Mouse (Mus musculus): ENCODE measurements around the gene Stx8.
A peak's percentile ranks its signal among the peaks of the same experiment; 100 is the strongest.

Gene Stx8

DNA sequence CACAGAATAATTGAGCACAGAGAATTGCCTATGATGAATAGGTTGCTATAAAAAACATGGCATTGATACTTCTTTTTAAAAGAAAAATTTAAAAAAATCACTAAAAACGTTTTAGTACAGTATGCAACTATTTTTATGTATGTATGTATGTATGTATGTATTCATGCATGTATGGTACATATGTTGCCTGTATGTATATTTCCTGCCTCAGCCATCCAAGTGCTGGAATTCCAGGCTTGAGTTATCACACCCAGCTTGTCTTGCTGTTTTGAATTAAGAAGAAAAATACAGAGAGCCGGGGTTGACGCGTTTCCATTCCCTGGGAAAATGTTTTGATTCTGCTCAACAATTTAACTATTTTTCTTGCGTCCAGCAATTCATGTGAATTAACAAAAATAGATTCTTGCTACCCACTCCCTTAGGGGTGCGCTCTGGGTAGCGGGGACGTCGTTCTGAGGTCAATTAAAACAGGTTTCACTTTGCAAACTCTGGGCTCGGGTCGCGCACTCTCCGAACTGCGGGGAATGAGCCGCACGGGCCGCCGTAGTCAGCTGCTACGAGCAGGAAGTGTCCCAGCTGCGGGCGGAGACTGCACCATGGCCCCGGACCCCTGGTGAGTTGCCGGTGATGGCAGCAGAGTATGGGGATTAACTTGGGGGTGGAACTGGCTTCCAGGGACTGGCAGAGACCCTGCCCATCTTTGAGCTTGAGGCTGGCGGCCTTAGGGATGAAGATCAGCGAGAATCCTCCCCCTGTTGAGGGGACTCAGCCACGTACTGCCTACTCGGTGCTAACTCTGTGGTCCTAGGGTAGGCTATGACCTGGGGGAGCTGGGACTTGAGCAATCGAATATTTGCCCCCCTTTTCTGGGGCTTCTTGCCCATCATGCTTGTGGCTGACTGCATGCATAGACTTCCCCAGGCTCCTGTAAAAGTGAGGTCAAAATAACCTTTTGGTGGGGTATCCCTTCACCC, at the start of gene Stx8:
TSS of gene Stx8 (plus strand) at position 289 of the 974 bp plus-strand sequence.
- peak; percentile 97 for DNase-seq

DNA sequence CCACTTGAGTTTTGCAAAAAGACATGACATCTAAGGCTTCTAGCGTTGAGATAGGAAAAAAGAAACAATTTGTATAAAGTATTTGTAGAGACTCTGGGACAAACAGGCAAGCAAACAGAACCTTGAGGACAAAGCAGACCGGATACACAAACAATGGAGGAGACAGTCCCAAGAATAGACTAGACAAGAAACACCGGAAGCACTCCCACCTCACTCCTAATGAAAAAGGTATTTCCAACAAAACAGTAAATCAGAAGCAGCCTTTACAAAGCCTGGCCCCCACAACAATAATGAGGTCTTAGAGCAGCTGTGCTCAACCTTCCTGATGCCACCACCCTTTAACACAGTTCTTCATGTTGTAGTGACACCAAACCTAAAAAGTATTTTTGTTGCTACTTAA, 48.9 kb upstream of the Stx8 start:
- no peak for DNase-seq

DNA sequence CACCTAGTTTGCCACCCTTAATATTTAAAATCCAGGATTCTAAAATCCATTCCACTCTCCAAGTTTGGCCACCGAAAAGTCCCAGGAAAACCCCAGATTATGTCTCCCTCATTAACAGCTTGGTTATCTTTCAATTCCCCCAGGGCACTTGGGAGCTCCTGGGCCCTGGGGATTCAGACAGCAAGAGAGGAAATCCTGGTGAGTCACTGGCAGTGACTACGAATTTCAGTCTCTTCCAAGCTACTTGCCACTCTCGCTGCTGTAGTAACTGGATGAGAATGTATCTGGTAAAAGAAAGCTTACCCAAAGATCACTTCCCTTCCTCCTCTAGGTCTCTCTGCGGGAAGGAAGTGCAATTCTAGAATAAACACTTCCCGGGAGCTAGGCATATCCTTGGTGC, 46.4 kb upstream of the Stx8 start:
- no peak for DNase-seq

DNA sequence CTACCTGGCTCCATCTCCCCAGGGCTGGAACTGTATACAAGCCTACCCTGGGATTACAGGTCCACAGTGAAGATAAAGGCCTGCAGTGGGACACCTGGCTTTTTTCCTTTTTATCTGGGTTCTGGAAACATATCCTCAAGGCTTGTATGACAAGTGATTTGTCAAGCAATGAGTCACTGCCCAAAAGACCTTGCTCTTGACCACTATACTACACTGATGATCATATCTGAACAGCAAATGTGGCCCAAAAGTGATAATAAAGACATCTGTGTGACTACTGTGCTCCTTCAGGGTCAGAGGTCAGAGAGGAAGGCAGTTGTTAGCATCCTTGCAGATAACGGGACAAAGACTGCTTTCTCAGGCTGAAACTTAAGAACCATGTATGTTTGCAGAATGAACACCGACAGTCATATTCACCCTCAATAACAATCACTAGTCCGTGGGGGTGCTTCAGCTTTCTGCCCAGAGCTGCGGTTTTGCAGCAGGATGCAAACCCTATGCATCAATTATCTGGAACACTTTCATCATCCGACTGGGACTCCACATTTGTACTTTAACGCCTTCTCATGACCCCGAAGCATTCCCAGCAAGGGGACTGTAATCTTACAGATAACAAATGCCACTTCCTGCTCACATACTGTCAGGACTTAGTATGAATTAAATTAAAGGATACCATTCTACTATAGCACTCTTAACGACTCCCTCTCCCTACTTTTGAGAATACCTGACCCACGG, 45.6 kb upstream of the Stx8 start:
- no peak for DNase-seq

DNA sequence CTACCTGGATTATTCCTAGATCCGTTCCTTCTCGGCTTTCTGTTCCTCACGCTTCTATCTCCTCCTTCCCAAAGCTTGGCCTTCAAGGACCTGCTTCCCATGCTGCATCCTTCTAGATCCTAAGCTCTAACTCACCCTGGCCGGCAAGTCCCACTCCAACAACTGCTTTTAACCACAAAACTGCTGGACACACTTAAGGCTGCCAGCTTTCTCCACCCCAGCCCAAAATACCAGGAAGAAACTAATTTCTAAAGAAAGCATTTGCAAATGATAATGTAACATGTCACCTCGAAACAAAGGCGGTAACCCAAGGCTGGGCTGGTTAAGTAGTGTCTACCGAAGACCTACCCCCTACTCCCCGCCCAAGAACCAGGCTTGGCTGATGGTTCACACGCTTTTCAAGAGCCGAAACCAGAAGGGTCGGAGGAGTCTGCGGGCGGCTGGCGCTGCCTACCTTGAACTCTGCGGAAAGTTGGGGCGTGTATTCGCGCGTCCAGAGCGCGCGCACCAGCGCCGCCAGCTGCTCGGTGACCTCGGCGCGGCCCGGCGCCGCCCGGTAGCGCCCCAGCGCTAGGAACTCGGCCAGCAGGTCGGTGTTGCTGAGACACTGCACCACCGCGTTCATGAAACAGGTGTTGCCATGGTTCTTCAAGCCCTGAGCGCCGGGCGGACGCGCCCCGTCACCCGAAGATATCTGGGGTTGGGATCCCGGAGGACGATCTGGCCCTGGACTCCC, 44.7 kb upstream of the Stx8 start:
- DNase-seq: peak; percentile 32

DNA sequence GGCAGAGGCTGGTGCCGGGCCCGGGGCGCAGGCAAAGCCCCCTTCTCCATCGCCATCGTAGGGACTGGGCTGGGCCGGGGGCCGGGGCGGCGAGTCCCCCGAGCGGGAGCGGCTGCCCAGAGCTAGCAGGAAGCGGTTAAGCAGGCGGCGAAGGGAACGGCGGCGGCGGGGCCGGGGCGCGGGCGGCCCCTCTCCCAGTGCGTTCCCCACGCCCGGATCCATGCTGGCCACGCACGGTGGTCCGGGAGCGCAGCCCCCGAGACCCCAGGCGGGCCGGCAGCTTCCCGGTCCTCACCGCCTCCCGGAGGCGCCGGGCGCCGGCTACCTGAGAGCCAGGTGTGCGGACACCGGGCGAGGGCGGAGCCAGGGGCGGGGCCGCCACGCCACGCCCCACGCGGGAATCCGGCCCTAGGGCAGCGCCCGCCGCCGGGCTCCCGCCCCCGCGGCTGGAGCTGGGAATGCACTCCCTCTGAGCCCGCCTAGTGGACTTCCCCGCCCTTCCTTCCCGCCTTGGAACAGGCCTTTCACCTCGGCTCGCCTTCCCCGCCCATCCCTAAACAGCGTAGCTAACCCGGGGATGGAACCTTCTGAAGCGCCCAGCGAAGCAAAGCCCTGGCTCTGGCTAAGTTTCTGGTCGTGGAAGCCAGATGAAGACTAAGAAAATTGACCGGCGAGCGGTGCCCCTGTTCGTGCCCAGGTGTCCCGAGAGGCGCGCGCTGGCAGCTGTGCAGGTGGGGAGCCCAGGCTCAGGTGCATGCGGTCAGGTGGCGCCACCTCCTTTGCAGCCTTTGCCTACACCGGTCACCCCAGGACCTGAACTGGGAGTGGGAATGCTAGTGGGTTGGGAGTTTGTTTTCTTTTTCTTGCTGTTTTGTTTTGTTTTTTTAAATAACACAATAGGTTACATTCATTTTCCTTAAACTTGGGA, 43.9 kb upstream of the Stx8 start, which contains the start of gene Usp43:
TSS of gene Usp43 (minus strand) at position 327 of the 928 bp plus-strand sequence.
- peak; percentile 38 for DNase-seq

DNA sequence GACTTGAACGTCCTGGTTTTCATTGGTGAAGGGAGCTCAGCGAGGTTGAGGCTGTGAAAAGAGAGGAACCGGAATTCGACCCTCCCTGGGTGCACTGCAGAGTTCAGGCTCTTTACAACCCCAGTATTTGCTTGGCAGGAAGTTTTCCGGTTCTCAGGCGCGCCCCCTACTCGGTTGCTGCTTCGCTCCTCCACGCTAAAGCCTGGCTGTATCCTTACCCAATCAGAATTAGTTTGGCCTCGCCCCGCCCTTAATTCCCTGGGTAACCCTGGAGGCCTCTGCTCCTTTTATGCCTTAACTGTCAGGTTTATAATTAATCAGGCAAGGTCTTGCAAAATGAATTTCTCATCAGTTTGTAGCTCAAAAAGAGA, 43.3 kb upstream of the Stx8 start:
- DNase-seq: peak; percentile 86

DNA sequence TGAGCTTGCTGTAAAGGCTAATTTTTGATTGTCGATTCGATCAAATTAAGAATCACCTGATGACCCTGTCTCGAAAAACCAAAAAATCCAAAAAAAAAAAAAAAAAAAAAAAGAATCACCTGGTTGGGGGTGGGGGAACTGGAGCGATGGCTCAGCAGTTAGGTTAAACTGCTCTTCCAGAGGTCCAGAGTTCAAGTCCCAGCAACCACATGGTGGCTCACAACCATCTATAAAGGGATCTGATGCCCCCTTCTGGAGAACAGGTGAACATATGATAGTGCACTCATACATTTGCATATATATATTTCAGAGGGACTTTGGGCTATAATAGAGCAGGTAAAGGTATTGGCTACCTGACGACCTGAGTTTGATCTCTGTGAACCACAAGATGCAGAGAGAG, 42.3 kb upstream of the Stx8 start:
- DNase-seq: no peak

DNA sequence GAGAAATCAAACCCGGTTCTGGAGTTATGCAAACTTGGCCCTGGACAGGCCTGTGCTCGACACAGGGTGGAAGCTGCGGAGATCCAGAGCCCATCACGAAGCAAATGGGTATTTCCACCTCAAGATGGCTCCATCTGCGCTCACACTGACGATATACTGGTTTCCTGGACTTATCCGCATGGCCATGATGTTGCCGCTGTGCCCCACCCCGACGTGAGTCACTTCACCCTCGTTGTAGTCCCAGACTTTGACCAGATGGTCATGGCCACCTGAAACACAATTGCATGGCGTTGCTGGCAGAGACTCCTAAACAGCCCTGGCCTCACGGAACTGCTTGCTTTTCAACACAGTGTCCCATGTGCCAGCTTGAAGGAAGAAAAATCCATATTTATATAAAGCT, 41.0 kb upstream of the Stx8 start:
- DNase-seq: no peak

DNA sequence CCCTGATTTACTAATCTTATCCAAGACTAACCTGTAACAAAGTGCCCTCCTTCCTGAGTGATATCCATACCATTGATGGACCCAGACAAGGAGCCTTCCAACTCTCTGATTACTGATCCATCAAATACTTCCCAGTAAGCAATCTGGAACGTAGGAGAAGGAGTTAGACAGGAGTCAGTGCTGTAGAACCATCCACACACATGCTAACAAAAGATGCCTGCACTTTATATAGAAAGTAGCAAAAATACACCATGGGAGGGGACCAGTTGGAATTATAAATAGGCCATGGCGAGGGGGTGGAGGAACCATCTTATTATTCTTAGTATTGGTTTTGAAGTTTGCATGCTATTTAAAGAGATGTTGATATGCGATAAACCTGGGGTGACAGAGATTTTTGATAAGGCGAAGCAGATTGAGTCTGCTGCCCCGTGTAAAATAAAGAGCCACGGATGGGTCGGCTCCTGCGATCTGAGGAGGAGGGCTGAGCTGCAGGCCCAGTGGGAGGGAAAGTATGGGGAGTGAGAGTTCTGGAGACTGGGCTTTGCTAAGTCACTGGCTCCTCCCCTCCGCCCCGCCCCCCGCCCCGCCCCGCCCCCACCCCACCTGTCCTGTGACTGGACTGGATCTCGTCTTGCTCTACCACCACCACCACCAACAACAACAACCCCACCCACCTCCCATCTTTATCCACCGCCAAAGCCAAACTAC, 39.5 kb upstream of the Stx8 start:
- no peak for DNase-seq

DNA sequence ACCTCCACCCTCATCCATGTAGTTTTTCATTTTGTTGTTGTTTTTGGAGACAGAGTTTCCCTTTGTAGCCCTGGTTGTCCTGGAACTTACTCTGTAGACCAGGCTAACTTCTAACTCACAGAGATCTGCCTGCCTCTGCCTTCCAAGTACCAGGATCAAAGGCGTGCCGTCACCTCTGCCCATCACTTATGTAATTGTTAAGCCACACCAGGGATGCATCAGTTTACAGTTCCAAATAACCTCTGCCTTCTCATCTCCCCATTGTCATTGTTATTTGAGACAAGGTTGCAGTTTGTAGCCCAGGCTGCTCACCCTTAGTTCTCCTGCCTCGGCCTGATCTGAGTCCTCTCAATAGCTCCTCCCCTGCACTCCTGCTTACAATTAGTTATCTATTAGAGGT, 33.8 kb upstream of the Stx8 start:
- DNase-seq: no peak

DNA sequence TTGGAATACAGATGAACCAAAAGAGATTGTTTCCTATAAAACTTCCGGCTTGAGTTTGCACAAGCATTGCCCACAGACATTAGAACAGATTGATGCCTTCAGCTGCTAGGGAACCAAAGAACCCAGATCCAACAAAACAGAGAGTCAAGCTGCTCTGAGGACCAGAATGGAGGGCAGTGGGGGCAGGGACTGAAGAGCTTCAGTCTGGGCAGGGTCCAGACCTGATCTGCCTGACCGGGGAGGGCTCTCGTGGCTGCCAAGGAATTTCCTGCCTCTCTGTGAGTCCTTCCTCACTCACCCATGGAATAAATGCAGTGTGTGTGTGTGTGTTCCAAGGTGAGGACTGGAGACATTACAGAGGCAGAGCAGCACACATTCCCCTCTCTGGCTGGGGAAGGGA, 17.8 kb upstream of the Stx8 start:
- DNase-seq: no peak

DNA sequence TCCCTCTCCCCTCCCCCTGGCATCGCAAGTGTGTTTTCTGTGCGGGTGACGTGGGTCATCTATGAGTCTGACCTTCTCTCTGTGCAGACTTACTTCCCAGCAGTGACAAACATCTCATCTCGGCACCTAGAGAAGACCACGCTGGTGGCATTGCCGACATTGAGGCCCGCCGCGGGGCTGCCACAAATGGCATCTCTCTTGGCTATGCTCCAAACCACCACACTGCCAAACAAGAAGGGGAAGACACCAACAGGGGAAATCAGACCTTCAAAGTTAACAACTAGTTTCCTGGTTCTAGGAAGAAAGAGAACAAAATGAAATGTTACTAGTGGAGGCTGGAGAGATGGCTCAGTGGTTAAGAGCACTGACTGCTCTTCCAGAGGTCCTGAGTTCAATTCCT, 16.5 kb upstream of the Stx8 start:
- no peak for DNase-seq

DNA sequence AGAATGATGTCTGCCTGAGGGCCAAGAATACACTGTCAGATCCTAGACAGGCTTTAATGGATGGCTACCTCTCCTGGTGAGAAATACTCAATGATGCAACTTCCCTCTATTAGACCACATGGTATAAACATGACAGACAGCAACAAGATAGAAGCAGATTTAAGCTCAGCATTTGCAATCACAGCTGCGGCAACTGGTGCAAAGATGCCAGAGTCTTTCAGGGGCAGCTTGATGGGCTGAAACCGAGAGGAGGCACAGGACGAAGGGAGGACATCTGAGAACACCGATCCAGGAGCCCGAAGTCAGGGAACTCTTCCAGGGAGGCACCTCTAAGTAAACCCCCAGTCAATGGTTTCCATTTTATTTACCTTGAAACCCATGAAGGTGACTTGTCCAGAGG, 12.4 kb upstream of the Stx8 start:
- no peak for DNase-seq

DNA sequence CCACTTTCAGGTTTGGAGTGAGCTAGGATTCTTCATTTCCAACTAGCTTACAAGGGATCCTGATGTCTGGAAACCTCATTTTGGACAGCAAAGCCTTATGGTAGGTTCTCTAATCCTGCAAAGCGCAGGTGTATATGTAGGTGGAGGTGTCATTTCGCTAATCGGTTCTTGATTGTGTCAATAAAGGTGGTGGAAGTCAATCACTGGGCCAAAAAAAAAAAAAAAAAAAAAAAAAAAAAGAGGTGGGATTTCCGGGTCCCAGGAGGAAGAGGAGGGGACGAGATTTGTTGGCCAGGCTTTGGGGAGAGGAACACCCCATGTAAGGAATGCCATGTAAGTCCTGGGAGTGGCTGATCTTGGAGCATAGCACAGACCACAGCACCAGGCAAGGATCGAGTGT, 11.6 kb upstream of the Stx8 start:
- no peak for DNase-seq

DNA sequence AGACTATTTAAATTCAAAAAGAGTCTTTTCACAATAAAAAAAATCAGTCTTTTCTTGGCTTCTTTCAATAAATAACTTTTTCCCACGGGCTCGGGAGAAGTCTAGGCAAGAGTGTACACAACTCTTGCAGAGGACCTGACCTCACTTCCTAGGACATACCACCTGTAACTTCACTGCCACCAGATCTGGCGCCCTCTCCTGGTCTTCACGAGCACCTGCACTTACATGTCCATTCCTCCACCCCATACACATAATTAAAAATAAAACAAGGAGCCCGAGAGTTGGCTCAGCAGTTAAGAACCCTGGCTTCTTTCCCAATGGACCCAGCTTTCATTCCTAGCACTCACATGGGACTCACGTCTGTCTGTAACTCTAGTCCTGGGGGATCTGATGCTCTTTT, 1.9 kb upstream of the Stx8 start:
- DNase-seq: no peak

DNA sequence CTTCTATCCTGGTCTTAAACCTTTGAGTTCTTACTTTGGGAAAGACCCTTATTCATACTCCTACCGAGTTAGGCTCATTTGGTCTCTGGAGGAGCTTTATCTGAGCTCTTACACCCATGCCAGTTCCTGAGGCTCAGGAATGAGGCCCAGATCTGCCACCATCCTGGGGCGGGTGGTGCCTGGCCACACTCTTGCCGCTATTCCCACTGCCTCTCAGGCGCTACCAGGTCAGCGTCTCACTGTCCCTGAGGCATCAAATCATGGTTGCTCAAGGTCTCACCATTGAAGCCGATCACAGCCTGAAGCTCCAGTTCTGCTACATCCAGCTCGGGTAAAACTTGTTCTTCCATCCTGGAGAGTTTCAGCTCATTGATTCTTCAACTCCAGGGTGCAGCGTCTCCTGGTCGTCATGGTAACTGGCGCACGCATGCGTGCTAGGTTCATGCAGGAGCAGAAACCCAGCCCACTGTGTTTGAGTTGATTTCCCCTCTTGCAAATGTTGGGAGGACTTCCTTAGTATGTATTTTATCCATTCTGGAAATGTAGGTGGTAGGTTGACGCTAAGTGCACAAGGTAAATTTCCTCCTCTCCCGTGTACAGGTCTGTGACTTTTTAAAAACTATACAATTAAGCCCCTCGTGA, 630 bp upstream of the Stx8 start, which contains the start of gene Cfap52:
TSS of gene Cfap52 (minus strand) at position 410 of the 642 bp plus-strand sequence.
- DNase-seq: peak; percentile 90

DNA sequence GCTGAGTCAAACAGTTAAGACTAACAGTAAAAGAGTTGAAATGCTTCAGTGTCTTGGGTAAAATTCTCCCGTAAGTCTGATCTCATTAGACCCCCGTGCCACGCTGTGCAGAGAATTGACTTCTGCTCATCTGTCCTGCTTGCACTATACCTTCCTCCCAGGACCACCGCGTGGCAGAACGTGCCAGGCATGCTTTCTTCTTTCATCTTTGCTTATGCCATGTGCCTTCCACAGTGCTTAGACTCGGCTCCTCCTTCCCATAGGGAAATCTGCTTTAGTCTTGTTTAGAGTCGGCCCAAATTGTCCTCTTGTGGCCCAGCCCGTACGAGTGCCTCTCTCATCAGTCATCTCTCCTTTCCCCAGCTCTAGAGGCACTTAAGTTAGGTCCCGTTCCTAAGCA, 1.8 kb downstream of the Stx8 start:
- DNase-seq: no peak

DNA sequence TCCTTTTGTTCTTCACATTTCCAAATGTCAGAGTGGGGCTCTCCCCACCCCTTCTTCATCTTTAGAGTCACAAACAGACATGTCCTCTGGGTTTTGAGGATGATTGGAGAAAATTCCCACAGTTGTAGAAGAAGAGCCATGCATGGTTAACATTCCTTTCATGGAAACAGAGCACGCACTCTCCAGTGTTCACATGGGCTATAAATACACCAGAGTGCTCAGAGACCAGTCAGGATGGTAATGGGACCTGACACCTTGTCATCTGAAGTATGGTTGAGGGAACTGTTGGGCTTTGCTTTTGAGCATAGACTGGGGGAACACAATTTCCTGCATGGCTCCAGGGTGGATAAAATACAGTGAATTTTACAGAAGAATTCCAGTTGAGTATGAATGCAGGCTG, 6.6 kb downstream of the Stx8 start:
- DNase-seq: no peak

DNA sequence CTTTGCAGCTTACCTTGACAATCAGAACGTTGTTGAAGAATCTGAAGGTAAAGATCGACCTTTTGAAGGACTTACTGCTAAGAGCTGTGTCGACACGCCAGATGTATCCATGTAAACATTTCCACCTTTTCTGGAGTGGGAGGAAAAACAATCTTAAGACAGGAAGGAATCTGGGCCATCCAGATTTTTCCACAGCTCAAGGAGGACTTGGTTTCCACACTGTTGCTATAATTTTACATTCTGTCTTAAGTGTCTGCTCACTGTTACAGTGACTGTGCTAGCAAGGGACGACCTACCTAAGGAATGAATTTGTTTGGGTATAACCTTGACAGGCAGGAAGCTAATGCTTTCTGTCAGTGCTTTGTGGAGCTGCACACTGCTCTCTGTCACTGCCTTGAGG, 7.2 kb downstream of the Stx8 start:
- DNase-seq: no peak

DNA sequence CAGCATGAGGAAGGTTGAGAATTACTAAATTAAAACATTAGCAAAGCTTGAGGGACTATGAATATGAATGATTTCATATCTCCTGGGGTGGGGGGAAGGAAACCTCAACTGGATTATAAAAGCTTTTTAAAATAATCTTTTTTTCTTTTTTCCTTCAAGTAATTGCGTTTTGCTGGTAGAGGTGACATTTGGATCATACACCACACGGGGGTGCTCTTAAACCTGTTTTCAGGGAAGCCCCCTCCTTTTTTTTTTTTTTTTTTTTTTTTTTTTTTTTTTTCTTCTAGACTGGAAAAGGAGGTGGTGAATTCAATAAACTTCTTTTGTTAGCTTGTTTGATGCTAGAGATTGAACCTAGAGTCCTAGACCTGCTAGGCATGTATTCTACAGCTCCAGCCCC, 9.3 kb downstream of the Stx8 start:
- peak; percentile 55 for DNase-seq

All from thymus, postnatal 14 days (tissue).